Mouse (Mus musculus): ENCODE results near the gene Ociad1. TPM values are rescaled to one million over a fixed set of nuclear protein-coding genes. Genes with fewer than 3 reads are reported as not detected.
"Not testable (repeated sequence)": the region's sequence is repeated elsewhere in the genome, so short reads cannot be mapped to it uniquely, and the experiment has no call there.

Ociad1 gene
- total RNA-seq, 2 experiments from 2014 or later = 179 to 191 TPM

GRCm38 (mm10) chr5:73280567-73280850 lies 12.1 kb upstream of the Ociad1 start:
- no peak for DNase-seq (ENCODE audit: low spot score in 2 of 2)

GRCm38 (mm10) chr5:73284046-73284445 lies 8.5 kb upstream of the Ociad1 start:
- no peak for DNase-seq (ENCODE audit: low spot score in 2 of 2)

GRCm38 (mm10) chr5:73285470-73285978 lies 7.1 kb upstream of the Ociad1 start:
- no peak for DNase-seq (ENCODE audit: low spot score in 2 of 2)

DNA sequence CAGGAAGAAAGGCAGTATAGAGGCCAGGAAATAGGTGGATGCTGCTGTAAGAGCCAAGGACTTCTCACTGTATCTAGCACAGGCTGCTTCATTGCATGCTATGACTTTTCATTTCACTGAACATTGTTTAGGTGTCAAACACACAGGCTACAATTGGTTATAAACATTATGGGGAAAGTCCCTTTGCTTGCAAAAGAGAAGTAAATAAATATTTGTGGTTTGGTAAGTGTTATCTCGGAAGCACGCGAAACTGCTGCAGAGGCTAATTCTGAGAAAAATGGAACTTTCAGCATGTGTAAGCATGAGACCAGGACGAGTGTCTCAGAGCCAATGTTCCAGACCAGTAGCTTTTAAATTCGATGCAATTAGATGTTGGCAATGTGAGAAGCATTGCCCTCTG lies 6.0 kb upstream of the Ociad1 start:
- DNase-seq (ENCODE audit: low spot score in 2 of 2) = no peak

- DNase-seq (ENCODE audit: low spot score in 2 of 2) = no peak
Observed at GRCm38 (mm10) chr5:73289900-73290299, 2.7 kb upstream of the Ociad1 start.

DNA sequence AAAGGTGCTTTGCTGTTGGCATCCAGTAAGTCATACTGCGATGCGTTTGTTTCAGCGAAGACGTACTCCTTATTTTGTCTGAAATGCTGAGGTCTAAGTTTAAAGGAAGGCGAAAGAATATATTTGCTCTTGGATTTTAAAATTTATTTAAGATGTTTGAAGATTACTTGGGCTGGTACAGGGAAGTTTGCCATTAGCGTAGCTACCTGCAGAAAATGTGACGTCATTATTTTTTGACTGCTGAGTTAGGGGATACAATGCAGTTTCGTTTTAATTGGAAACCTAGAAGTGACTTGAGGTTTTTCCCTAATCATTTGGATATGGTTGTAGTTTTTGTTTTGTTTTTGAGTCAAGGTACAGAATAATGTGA lies 859 bp downstream of the Ociad1 start:
- no peak for DNase-seq (ENCODE audit: low spot score in 2 of 2)

GRCm38 (mm10) chr5:73295016-73295415 lies 2.4 kb downstream of the Ociad1 start:
- no peak for DNase-seq (ENCODE audit: low spot score in 2 of 2)

DNA sequence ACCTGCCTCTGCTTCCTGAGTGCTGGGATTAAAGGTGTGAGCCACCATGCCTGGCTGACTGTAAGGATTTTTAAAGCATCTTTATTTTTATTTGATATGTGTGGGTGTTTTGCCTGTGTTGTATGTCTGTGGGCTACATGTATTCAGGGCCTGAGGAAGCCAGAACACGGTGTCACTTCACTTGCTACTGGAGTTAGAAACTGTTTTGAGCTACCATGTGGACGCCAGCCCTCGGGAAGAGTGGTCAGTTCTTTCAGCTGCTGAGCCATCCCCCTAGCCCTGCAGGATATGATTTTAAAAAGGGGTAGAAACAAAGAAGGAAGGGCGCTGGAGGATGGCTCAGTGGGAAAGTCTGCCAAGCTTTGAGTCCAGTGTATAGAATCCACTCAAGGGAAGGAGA lies 3.3 kb downstream of the Ociad1 start:
- DNase-seq (ENCODE audit: low spot score in 2 of 2) = no peak

GRCm38 (mm10) chr5:73301601-73302307 lies 9.2 kb downstream of the Ociad1 start:
- no peak for DNase-seq (ENCODE audit: low spot score in 2 of 2)

DNA sequence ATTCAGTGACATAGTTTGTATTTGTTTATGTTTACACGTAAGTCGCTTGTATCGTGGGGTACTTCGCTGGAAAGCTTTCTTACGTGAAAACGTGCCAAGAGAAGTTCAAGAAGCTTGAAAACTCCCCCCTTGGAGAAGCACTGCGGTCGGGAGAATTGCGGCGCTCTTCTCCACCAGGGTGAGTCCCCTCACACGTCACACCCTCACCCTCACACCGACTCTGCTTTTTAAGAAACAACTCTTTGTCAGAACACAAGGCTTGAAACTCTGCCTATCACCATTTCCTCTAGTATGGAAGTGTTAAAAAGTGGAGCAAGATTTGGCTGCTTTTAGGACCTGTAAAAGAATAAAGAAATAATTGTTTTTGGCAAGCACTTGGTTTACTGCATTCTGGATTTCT lies 11.9 kb downstream of the Ociad1 start:
- DNase-seq (ENCODE audit: low spot score in 2 of 2) = no peak

DNA sequence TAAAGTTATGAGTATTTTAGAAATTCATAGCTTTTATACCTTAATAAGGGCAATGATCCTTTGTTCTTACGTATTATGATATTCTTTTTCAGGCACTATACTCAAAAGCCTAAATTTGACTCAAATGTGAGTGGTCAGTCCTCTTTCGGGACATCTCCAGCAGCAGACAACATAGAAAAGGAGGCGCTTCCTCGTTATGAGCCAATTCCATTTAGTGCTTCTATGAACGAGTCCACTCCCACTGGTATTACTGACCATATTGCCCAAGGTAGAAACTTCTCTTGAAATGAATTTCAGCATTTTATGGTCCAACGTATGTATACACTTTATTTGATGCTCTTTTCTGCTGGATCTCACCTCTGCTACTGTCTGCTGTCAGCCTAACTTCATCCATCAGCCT lies 13.9 kb downstream of the Ociad1 start:
- DNase-seq (ENCODE audit: low spot score in 2 of 2) = no peak

GRCm38 (mm10) chr5:73307297-73307696 lies 14.7 kb downstream of the Ociad1 start:
- DNase-seq (ENCODE audit: low spot score in 2 of 2) = no peak

GRCm38 (mm10) chr5:73309496-73309895 lies 16.9 kb downstream of the Ociad1 start:
- DNase-seq (ENCODE audit: low spot score in 2 of 2) = no peak

GRCm38 (mm10) chr5:73310401-73310800 lies 17.8 kb downstream of the Ociad1 start:
- no peak for DNase-seq (ENCODE audit: low spot score in 2 of 2)

- DNase-seq (ENCODE audit: low spot score in 2 of 2) = no peak
Observed at GRCm38 (mm10) chr5:73311458-73311857, 18.9 kb downstream of the Ociad1 start.

GRCm38 (mm10) chr5:73313591-73313990 lies 21.0 kb downstream of the Ociad1 start:
- no peak for DNase-seq (ENCODE audit: low spot score in 2 of 2)

- no peak for DNase-seq (ENCODE audit: low spot score in 2 of 2)
Observed at GRCm38 (mm10) chr5:73314654-73315053, 22.1 kb downstream of the Ociad1 start.

DNA sequence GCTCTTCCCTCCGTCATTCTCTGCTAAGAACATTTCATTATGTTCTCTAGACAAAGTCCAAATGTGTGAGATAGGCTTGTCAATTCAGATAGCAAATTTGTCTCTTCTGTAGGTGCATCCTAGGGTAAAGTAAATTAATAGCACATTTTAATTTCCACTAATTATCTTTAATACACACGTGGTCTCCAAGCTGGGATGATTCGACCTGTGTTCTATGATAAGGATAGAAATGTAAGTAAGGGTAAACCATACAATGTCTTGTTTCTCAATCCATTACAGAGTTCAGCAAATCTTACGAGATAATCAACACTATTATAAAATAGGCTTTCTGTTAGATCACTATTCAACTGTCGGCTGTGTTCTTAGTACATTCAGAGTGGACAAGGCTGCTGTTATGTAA lies 26.7 kb downstream of the Ociad1 start:
- DNase-seq (ENCODE audit: low spot score in 2 of 2) = no peak

- not testable (repeated sequence) for DNase-seq (ENCODE audit: low spot score in 2 of 2)
Observed at GRCm38 (mm10) chr5:73322684-73323083, 30.1 kb downstream of the Ociad1 start.

GRCm38 (mm10) chr5:73323602-73324001 lies 31.0 kb downstream of the Ociad1 start:
- DNase-seq (ENCODE audit: low spot score in 2 of 2) = no peak

GRCm38 (mm10) chr5:73324526-73325170 lies 32.1 kb downstream of the Ociad1 start:
- no peak for DNase-seq (ENCODE audit: low spot score in 2 of 2)

DNA sequence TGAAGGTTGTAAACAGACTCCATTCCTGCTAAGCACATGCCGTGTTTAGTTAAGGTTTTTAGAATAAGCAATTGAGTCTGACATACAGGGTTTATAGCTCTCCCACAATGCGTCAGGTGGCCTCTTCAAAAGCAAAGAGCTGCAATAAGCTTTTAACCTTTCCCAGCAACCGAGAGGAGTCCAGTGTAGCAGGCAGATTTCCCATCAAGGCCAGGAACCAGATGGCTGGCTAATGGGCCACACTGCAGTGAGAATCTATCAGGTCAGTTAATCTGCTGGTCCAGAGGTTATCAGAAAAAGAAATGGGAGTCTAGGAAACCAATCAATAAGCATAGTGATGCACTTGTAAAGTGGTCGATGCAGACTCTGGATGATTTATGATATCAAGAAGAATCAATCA lies 38.4 kb downstream of the Ociad1 start:
- no peak for DNase-seq (ENCODE audit: low spot score in 2 of 2)

DNA sequence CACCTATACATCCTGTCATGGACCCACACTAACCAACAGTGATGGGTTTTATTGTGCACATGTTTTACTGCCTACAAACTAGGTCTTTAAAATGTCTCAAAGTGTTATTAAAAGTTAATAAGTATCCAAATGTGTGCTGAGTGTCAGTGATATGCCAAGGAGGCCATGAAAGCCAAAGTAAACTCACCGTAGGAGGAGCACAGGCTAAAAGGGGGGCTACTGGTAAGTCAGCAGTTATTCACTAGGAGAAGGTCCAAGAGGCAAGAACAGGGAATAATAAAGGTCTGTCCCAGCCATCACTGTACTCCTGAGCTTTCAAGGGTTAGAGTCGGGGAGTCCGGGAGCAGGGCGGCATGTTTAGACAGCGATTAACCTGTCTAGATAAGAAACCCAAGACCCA lies 43.9 kb downstream of the Ociad1 start:
- no peak for DNase-seq (ENCODE audit: low spot score in 2 of 2)
